Mouse (Mus musculus) retina, adult 2 months (tissue): Measurements from ENCODE around the gene Gga2.

Experiments
- DNase-seq: peaks from one replicate; pipeline ENCODE4 v3.0.0-alpha.2; 2012; ENCODE audit warnings: low read depth, low spot score

Gene Gga2

DNA sequence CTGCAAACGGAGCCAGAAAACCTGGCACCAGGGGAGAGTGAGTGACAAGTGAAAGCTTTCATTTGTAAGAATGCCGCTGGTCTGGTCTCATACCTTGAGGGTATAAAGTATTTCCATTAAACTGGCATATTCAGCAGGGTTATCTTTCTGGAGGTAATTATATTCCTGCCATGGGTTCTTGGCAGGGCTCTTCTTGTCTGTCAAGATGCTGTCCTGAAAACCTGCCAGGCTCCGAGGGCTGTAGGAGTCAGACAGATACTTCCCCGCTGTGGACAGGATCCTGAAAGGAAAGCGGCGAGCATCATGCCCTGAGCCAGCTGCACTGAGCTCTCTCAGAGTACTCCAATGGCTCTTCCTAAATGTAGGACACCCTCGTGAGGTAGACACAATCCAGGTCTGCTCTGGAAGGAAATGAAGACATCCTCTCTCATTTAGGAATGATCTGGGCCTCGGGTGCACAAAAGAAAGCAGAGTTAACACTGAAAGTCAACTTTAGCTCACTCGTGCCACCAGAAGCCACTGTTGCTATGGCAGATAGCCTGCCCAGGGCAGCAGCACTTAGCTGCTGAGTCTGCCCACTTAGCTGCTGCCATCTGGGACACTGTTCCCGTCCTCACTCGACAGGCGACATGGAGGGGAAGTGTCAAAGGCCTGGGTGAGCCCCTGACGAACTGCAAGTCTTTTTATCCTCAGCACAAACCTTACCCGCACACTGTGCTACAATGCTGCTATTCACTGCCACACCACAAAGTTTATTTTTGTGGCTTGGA lies 84.0 kb downstream of the Gga2 start:
- no peak for DNase-seq
